8 mouse cellular contexts compared by ENCODE assay signal in the genomic region with DNA sequence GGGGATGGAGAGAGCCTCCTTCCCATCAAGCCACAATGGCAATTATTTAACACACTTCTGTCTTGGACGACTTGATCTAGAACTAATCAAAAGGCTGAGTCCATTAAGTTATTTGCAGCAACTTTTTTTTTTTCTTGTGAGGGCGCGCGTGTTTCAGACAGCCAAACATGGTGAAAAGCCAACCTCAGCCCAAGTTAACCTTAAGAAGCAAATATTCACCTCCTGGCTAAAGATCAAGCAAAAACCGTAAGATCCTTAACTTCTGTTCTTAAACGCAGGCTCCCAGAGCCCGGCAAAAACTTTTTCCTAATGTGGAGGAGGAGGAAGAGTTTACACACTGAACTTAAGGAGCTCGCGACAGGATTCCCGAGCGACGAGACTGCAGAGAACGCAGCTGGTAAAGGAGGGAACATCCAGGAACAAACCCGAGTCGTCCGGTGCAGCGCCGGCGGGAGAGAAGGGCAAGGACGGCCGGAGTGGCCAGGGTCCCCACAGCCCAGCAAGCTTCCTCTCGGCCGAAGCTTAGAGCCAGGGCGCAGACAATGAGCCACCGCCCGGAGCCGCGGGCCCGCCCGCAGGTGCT. TPM values are rescaled to one million over a fixed set of nuclear protein-coding genes. Genes with fewer than 3 reads are reported as not detected.
A peak's percentile ranks its signal among the peaks of the same experiment; 100 is the strongest.
DNase-seq lines count a peak whose midpoint lies in the region; ATAC-seq lines count a peak whose summit lies in the region.

No protein-coding gene starts in this region.

- H3K27ac ChIP-seq in brown adipose tissue, adult 24 weeks (replicated peaks; ENCODE audit: low read depth, low read length) = peak overlapping the region; percentile 88
- H3K27ac ChIP-seq in heart, embryonic 11.5 days (ENCODE audit: low read depth, low read length) = peak overlapping the region; percentile 98
- peak overlapping the region; percentile 96 for H3K27ac ChIP-seq in midbrain, embryonic 12.5 days (replicated peaks)

- peak overlapping the region; percentile 95 for H3K4me3 ChIP-seq in brown adipose tissue, adult 24 weeks (ENCODE audit: insufficient read depth, low read depth, low read length)
- peak overlapping the region; percentile 98 for H3K4me3 ChIP-seq in heart, embryonic 11.5 days (ENCODE audit: low read depth, low read length)
- peak overlapping the region; percentile 83 for H3K4me3 ChIP-seq in midbrain, embryonic 12.5 days

- H3K4me2 ChIP-seq in heart, embryonic 11.5 days = peak overlapping the region; percentile 57
- peak overlapping the region; percentile 75 for H3K4me2 ChIP-seq in midbrain, embryonic 12.5 days (replicated peaks)

- DNase-seq in cerebellum, postnatal 14 days = peak; percentile 12 to 38
- DNase-seq in cerebellum, adult 8-10 months = no peak
- DNase-seq in 416B (ENCODE audit: low read depth) = peak; percentile 69
- peak; percentile 27 for DNase-seq in left cerebral cortex, postnatal 14 days (ENCODE audit: low spot score in 2 of 2)
- DNase-seq in ovary, adult 18-20 months (ENCODE audit: low spot score) = no peak

- intact Hi-C loops in left cerebral cortex, postnatal 14 days (cut with DNase I) = no loop called here

- H3K4me1 ChIP-seq in brown adipose tissue, adult 24 weeks (ENCODE audit: control insufficient read depth, insufficient read depth, insufficient read length, low read length) = peaks cover 13% of the 10 kb centered on the region
- H3K4me1 ChIP-seq in heart, embryonic 11.5 days (ENCODE audit: control insufficient read depth, insufficient read depth, low read length) = peaks cover 10% of the 10 kb centered on the region
- H3K4me1 ChIP-seq in midbrain, embryonic 12.5 days = peaks cover 18% of the 10 kb centered on the region

- peak overlapping the region; percentile 99 for H3K9ac ChIP-seq in heart, embryonic 11.5 days (ENCODE audit: low read depth, low read length)
- peak overlapping the region; percentile 96 for H3K9ac ChIP-seq in midbrain, embryonic 12.5 days (replicated peaks)

- no peaks in the 10 kb centered on the region for H3K27me3 ChIP-seq in heart, embryonic 11.5 days (ENCODE audit: control insufficient read depth, insufficient read depth, low read length)
- H3K27me3 ChIP-seq in midbrain, embryonic 12.5 days = no peaks in the 10 kb centered on the region

- WGBS in heart, embryonic 11.5 days (ENCODE audit: insufficient replicate concordance) = under 1% methylated on average over 29 of the region's 30 CpGs
- 1% methylated on average over 30 of the region's 30 CpGs for WGBS in midbrain, embryonic 12.5 days

- ATAC-seq in heart, embryonic 11.5 days (replicated peaks; ENCODE audit: insufficient number of reproducible peaks, low FRiP score, low TSS enrichment) = peak; percentile 44
- ATAC-seq in midbrain, embryonic 12.5 days (ENCODE audit: low FRiP score, low read depth) = no peak

- H3K9me3 ChIP-seq in heart, embryonic 11.5 days (replicated peaks; ENCODE audit: control insufficient read depth, low read length) = no peaks in the 10 kb centered on the region
- no peaks in the 10 kb centered on the region for H3K9me3 ChIP-seq in midbrain, embryonic 12.5 days

- no peaks in the 10 kb centered on the region for H3K36me3 ChIP-seq in heart, embryonic 11.5 days (ENCODE audit: control insufficient read depth, insufficient read depth, low read length)
- peaks cover 13% of the 10 kb centered on the region; the same call in 1 of the 2 replicates for H3K36me3 ChIP-seq in midbrain, embryonic 12.5 days

RNA-seq across cellular contexts. Expression of a gene that starts 0.6 kb away (rescaled TPM):
- polyA plus RNA-seq in brown adipose tissue, adult 24 weeks (2012; ENCODE audit: insufficient read depth, insufficient read length, missing spikeins) = 23.1 and 24.3 TPM in 2 replicates
- 33.9 and 37.5 TPM in 2 replicates for polyA plus RNA-seq in heart, embryonic 11.5 days (2014; fragmentation: Nextera tagmentation; extraction: Ambion mirVana)
- total RNA-seq in left cerebral cortex, postnatal 14 days (2021) = 10 to 100 TPM; 26.5 to 27.8 TPM
- 52.2 and 56.2 TPM in 2 replicates for polyA plus RNA-seq in midbrain, embryonic 12.5 days (2016; fragmentation: Nextera tagmentation; extraction: Ambion mirVana)

RNA-seq across cellular contexts. Expression of a gene that starts 21.0 kb away (rescaled TPM):
- 25.2 and 38.3 TPM in 2 replicates for polyA plus RNA-seq in brown adipose tissue, adult 24 weeks (2012; ENCODE audit: insufficient read depth, insufficient read length, missing spikeins)
- polyA plus RNA-seq in heart, embryonic 11.5 days (2014; fragmentation: Nextera tagmentation; extraction: Ambion mirVana) = 86.3 and 91.7 TPM in 2 replicates
- total RNA-seq in left cerebral cortex, postnatal 14 days (2021) = 10 to 100 TPM; 26.4 TPM
- polyA plus RNA-seq in midbrain, embryonic 12.5 days (2016; fragmentation: Nextera tagmentation; extraction: Ambion mirVana) = 133 and 137 TPM in 2 replicates

RNA-seq across cellular contexts. Expression of a gene that starts 21.1 kb away (rescaled TPM):
- polyA plus RNA-seq in brown adipose tissue, adult 24 weeks (2012; ENCODE audit: insufficient read depth, insufficient read length, missing spikeins) = 13.5 and 14.1 TPM in 2 replicates
- 22.0 and 24.4 TPM in 2 replicates for polyA plus RNA-seq in heart, embryonic 11.5 days (2014; fragmentation: Nextera tagmentation; extraction: Ambion mirVana)
- total RNA-seq in left cerebral cortex, postnatal 14 days (2021) = 10 to 100 TPM; 68.6 to 71.2 TPM
- polyA plus RNA-seq in midbrain, embryonic 12.5 days (2016; fragmentation: Nextera tagmentation; extraction: Ambion mirVana) = 42.0 and 42.9 TPM in 2 replicates

Comparison
In these comparisons a context has a peak if more than half of its experiments do, and no peak if none do; other contexts are left out.
1. DNase-seq: peak in cerebellum, postnatal 14 days (2 of 2), 416B (single experiment) and left cerebral cortex, postnatal 14 days (2 of 2); none in cerebellum, adult 8-10 months (single experiment) and ovary, adult 18-20 months (single experiment).
2. Peak in every context shown above with its lines, with median percentiles within 50 percentile points of each other: H3K27ac ChIP-seq and H3K4me3 ChIP-seq.